Mouse (Mus musculus) left cerebral cortex, postnatal 14 days (tissue): ENCODE data around the gene Kcnip1. TPM values are rescaled to one million over a fixed set of nuclear protein-coding genes. Genes with fewer than 3 reads are reported as not detected.
A peak's percentile ranks its signal among the peaks of the same experiment; 100 is the strongest.

Experiments
- DNase-seq, 2 experiments: peaks; one replicate each; pipeline ENCODE4 v3.0.0; 2021 to 2022; ENCODE audit warnings: low spot score in 2 of 2, mixed read lengths in 1 of 2
- intact Hi-C: fragments of 180-260 bp; cut with DNase I; formaldehyde crosslinking; loops from one replicate; pipeline ENCODE4 v1.15.1; 2025
- total RNA-seq, 2 experiments: library from RNA; stranded (reverse); gene quantifications; 2 replicates each; pipeline ENCODE4 v1.2.3; 2021

Kcnip1 gene
- total RNA-seq, 2 experiments from 2014 or later: 38.1 to 39.6 TPM

GRCm38 (mm10) chr11:34000416-34000815, 7.5 kb upstream of the Kcnip1 start:
- intact Hi-C loops: loop anchor here (10.0 kb wide), 1 partner anchor 214 kb away; no protein-coding TSS in a partner anchor
- DNase-seq: no peak

DNA sequence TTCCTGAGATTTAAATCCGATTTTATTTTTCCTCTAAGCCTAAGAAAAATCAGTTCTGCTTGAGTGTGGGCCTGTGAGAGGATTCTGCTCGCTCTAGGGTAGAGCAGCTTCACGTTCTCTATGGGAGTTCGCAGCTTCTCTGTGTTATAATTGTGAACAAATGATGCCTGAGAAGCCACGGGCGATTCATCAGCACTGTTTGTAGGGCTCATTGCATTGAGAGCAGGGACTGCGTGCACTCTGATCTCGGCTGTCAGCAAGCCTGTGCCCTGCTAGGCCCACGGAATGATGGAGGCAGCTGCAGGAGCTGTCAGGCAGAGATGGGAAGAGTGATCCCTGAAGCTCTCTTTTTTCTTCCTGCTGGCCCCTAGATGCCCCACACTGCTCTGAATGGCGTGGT, 5.3 kb upstream of the Kcnip1 start:
- intact Hi-C loops: no loop called here
- no peak for DNase-seq

DNA sequence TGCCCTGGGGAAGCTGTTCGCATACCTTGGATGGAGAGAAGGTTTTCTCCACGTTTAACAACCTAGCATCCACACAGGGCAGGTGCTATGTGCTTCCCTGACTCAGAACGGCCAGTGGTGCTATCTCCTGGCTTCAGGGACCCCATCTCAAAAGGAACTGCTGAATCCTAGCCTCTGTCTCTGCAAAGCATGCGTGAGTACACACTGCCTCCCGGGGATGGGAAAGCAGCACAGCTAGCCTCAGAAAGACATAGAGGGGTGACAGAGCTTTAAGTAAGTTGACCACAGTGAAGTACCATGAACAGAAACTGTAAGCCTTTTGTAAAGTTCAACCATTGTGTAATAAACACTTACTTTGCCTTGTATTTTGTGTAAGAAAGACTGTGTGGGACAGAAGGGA, 544 bp upstream of the Kcnip1 start:
- intact Hi-C loops: no loop called here

DNA sequence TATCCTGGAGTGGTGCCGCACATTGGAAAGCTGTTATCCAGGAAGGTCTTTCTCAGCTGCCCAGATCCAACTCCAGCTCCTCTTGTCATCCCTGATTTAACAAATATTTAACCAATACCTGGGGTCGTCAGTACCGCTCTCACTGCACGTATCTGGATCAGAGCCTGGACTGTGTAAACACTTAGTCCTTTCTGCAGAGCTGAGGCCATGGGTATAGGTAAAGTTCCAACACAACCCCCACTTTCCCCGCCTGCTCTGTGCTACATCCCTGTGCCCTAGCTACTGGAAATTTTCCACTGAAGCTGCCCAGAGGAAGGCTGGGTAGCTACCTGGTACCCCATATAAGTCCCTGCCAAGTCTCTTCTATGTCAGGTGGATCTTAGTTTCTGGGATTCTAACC, 3.0 kb downstream of the Kcnip1 start:
- DNase-seq: no peak
- intact Hi-C loops: no loop called here

More for the DNA sequence above, 544 bp upstream of the Kcnip1 start:
- no peak for DNase-seq

- intact Hi-C loops: no loop called here
- no peak for DNase-seq
These were observed 6.4 kb downstream of the Kcnip1 start for GRCm38 (mm10) chr11:33986525-33986924.

GRCm38 (mm10) chr11:33980146-33980545, 12.8 kb downstream of the Kcnip1 start:
- intact Hi-C loops: no loop called here
- no peak for DNase-seq

DNA sequence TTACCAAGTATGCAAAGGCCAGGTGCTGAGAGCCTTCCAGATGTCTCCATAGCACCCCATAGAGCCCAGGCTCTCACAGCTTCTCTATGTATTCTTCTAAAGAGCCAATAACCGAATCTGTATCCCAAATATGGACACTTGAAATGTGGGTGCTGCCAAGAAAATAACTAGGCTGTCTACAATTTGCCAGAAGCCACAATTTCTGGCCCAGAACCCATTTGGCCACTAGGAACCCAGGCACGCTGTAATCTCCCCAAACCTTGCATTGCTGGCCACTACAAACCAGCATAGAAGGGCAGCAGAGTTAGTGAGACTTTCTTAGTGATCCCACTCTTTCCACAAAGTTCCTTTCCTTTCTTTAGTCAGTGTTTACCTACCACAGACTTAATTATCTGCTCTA, 17.8 kb downstream of the Kcnip1 start:
- intact Hi-C loops: no loop called here
- DNase-seq: no peak

- intact Hi-C loops: no loop called here
- no peak for DNase-seq
These were observed 18.5 kb downstream of the Kcnip1 start for GRCm38 (mm10) chr11:33974341-33975040.

DNA sequence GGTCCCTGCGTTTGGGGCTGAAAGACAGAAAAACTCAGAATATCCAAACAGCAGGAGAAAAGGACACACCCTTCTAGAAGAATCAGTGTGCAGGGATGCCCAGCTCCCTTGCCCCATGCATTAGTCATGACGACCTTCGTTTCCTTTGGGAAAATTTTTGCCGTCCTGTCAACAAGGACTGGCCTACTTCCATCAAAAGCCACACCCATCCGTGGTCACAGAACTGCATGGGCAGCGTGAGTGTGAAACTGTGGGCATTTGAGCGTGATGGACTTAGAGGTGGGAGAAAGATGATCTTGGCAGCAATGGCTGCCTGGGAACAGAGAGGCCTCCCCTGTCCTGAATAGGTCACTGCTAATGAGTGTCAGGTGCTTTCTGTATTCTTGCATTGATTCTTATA, 20.8 kb downstream of the Kcnip1 start:
- DNase-seq: no peak
- intact Hi-C loops: no loop called here

DNA sequence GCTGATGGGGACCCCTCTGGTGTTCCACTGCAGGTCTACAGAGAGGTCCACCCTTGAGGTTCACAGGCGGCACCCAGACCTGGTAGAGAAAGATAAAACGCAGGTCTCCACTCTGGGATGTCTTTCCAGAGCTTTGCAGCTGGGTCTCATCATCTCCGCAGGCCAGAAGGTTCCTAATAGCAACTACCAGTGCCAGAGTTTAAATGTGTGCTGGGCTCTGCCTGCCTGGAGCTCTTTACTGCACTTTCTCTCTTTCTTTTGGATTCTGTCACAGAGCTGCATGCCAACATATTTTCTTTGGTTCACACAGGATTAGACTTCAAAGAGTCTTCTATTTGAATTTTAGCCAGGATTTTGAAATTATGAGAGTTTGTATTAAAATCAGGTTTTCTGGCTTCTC, 23.8 kb downstream of the Kcnip1 start:
- DNase-seq: no peak
- intact Hi-C loops: no loop called here

DNA sequence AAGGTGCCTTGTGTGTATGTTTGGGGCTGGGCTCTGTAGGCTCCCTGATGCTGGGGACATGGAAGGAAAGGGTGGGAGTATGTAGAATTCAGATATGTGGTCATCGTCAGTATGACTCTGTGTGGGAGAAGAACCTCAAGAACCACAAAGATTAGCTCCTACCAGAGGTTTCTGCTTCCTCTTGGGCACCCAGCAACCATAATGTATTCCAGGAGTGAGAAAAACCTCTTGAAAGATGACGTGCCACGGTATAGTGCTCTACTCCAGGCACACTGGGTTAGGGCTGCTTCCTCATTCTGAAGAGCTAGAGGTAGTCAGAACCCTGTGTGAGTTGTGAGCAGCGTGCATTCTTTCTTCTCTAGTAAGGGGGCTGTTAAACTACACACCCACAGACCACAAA, 25.2 kb downstream of the Kcnip1 start:
- DNase-seq: no peak
- intact Hi-C loops: no loop called here

DNA sequence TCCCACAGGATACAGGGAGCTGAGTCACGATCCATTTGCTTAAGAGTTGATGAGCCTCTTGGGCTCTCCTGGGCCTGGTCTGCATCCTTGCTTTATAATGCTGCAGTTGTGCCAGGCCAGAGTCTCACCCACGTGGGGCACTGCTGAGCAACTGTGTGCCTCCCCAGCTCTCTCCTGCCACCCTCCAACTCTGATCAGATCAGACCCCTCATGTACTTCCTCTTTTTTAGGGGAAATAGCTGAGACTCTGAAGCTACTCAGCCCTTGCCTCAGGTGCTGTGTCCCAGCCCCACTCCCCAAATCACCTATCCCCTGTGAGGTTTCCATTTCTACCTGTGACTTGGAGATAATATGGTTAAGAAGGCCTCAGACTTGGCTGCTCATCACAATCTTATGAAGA, 27.6 kb downstream of the Kcnip1 start:
- DNase-seq: no peak
- intact Hi-C loops: no loop called here

DNA sequence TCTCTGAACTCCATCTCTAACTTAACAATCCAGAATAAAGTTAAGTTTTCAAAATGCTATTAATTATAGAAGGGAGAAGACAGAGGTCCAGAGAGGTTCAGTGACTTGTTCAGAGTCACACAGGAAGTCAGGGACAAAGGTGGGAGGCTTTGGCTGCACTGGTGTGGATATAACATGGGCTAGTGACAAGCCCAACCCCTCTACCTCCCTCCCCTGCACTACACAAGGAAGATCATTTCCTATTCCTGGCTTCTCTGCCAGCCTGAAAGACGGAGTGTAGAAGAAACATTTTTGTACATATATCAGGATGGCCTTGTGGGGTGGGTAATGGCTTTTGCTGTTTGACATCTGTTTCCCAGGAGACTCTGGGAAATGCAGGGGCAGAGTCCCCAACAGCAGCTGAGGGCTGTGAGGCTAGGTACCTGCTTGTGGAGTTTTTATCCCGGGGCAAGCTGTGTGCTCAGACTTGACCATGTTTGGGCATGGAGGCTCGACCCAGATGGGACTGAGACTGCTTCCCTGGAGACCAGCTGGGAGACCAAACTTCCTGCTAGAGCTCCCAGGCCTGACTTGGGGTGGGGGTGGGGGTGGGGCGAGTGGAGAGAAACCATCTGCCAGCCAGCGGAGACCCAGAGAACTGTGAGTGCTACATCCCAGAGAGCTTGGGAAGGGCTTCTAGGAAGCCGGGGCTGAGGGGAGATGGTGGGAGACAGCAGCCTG, 30.1 kb downstream of the Kcnip1 start, which contains the start of gene Kcnmb1:
TSS of gene Kcnmb1 (plus strand) at position 326 of the 720 bp plus-strand sequence.
- intact Hi-C loops: no loop called here
- no peak for DNase-seq

DNA sequence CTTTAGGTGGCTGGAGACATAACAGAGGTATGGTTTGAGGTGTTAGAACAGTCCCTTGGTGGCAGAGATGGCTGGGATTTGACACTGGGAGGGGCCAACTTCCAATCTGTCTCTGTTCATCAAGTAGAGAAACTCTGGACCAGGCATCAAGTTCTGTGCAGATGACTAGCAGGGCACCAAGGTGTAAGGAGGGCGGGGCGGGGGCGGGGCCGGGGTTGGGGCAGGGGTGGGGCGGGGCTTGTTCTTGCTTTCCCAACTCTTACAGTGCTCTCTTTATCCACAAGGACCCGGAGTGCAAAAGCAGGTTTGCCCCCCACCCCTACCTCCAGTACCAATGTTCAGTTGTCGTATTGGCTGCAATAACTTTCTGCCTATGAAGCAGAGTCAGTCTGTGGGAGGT, 30.8 kb downstream of the Kcnip1 start:
- no peak for DNase-seq
- intact Hi-C loops: no loop called here

DNA sequence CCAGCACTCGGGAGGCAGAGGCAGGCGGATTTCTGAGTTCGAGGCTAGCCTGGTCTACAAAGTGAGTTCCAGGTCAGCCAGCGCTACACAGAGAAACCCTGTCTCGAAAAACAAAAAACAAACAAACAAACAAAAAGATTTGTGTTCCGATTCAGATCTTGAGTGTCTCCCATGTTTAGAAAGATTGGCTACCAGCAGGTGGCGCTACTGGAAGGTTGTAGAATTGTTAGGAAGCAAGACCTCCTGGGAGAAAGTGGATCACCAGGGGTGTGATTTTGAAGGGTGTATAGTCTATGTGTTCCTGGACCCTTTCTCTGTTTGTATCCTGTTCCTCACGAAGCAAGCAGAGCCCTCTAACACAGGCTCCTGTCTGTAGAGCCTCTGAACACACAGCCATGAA, 34.2 kb downstream of the Kcnip1 start:
- intact Hi-C loops: no loop called here
- peak in 1 of 2 experiments; percentile 28 for DNase-seq

- DNase-seq: no peak
- intact Hi-C loops: no loop called here
These were observed 35.4 kb downstream of the Kcnip1 start for GRCm38 (mm10) chr11:33957595-33957994.

DNA sequence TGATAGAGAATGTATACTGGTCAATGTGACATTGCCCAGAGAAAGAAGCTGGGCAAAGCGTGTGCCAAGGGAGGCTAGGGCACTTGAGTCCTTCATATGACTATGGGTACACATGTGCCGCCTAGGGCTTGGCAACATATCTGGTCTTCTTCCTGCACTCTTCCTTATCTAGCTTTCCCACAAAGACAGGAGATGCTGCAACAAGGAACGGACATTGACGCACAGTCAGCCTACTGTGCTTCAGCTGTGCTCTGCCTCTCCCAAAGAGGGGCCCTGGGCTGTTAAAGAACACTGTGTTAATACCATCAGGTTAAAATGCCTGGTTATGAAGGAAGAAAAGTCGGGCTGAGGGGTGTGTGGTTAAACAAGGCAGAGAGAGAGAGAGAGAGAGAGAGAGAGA, 36.3 kb downstream of the Kcnip1 start:
- DNase-seq: no peak
- intact Hi-C loops: no loop called here

DNA sequence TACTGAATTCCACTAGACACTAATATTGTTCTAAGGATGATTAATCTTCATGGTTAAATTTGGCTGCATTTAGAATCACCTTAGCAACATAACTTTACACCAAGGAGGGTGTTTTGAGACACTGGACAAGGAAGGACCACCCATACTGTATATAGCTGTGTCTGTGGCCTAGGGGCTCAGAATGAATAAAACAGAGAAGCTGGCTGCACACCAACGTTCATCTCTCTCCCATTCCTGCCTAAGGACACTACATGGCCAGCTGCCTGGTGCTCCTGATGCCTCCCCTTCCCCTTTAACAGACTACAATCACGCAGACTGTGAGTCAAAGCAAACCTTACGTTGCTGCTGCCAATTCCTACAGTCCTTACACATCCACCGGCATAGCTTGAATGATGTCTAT, 37.0 kb downstream of the Kcnip1 start:
- DNase-seq: no peak
- intact Hi-C loops: no loop called here

- intact Hi-C loops: no loop called here
- DNase-seq: no peak
These were observed 41.0 kb downstream of the Kcnip1 start for GRCm38 (mm10) chr11:33951684-33952625.

- intact Hi-C loops: no loop called here
- no peak for DNase-seq
These were observed 41.8 kb downstream of the Kcnip1 start for GRCm38 (mm10) chr11:33951155-33951554.
